Mouse (Mus musculus): ENCODE data around the gene Erbb3.

Gene Erbb3

GRCm38 (mm10) chr10:128614934-128615333, 25.5 kb upstream of the Erbb3 start:
- in situ Hi-C loops (cut with MboI; ENCODE audit: low pct_unique_long_range_greater_than_20kb in 1 of 2, low sequenced_read_pairs in 2 of 2, unreplicated experiment in 1 of 2) = loop anchor here in 1 of 2 experiments (10.0 kb wide), 1 partner anchor 280 kb away; the partner anchor contains the start of gene Gdf11

GRCm38 (mm10) chr10:128613820-128614219, 24.4 kb upstream of the Erbb3 start:
- in situ Hi-C loops (cut with MboI; ENCODE audit: low pct_unique_long_range_greater_than_20kb in 1 of 2, low sequenced_read_pairs in 2 of 2, unreplicated experiment in 1 of 2) = loop anchor here in 1 of 2 experiments (10.0 kb wide), 1 partner anchor 281 kb away; the partner anchor contains the start of gene Gdf11

GRCm38 (mm10) chr10:128613154-128613440, 23.6 kb upstream of the Erbb3 start:
- in situ Hi-C loops (cut with MboI; ENCODE audit: low pct_unique_long_range_greater_than_20kb in 1 of 2, low sequenced_read_pairs in 2 of 2, unreplicated experiment in 1 of 2) = loop anchor here in 1 of 2 experiments (10.0 kb wide), 1 partner anchor 282 kb away; the partner anchor contains the start of gene Gdf11

GRCm38 (mm10) chr10:128612433-128613153, 23.1 kb upstream of the Erbb3 start:
- in situ Hi-C loops (cut with MboI; ENCODE audit: low pct_unique_long_range_greater_than_20kb in 1 of 2, low sequenced_read_pairs in 2 of 2, unreplicated experiment in 1 of 2) = loop anchor here in 1 of 2 experiments (10.0 kb wide), 1 partner anchor 282 kb away; the partner anchor contains the start of gene Gdf11

GRCm38 (mm10) chr10:128606483-128606882, 17.0 kb upstream of the Erbb3 start:
- in situ Hi-C loops (cut with MboI; ENCODE audit: low pct_unique_long_range_greater_than_20kb in 1 of 2, low sequenced_read_pairs in 2 of 2, unreplicated experiment in 1 of 2) = no loop called here

GRCm38 (mm10) chr10:128602470-128603128, 13.1 kb upstream of the Erbb3 start:
- in situ Hi-C loops (cut with MboI; ENCODE audit: low pct_unique_long_range_greater_than_20kb in 1 of 2, low sequenced_read_pairs in 2 of 2, unreplicated experiment in 1 of 2) = no loop called here

GRCm38 (mm10) chr10:128601499-128601898, 12.0 kb upstream of the Erbb3 start:
- in situ Hi-C loops (cut with MboI; ENCODE audit: low pct_unique_long_range_greater_than_20kb in 1 of 2, low sequenced_read_pairs in 2 of 2, unreplicated experiment in 1 of 2) = no loop called here

- in situ Hi-C loops (cut with MboI; ENCODE audit: low pct_unique_long_range_greater_than_20kb in 1 of 2, low sequenced_read_pairs in 2 of 2, unreplicated experiment in 1 of 2) = no loop called here
These were observed 9.0 kb upstream of the Erbb3 start for GRCm38 (mm10) chr10:128598476-128598875.

- in situ Hi-C loops (cut with MboI; ENCODE audit: low pct_unique_long_range_greater_than_20kb in 1 of 2, low sequenced_read_pairs in 2 of 2, unreplicated experiment in 1 of 2) = no loop called here
These were observed 3.3 kb upstream of the Erbb3 start for GRCm38 (mm10) chr10:128592797-128593196.

GRCm38 (mm10) chr10:128591436-128591835, 2.0 kb upstream of the Erbb3 start:
- in situ Hi-C loops (cut with MboI; ENCODE audit: low pct_unique_long_range_greater_than_20kb in 1 of 2, low sequenced_read_pairs in 2 of 2, unreplicated experiment in 1 of 2) = no loop called here

GRCm38 (mm10) chr10:128590193-128590690, 790 bp upstream of the Erbb3 start:
- in situ Hi-C loops (cut with MboI; ENCODE audit: low pct_unique_long_range_greater_than_20kb in 1 of 2, low sequenced_read_pairs in 2 of 2, unreplicated experiment in 1 of 2) = no loop called here

- in situ Hi-C loops (cut with MboI; ENCODE audit: low pct_unique_long_range_greater_than_20kb in 1 of 2, low sequenced_read_pairs in 2 of 2, unreplicated experiment in 1 of 2) = no loop called here
These were observed 533 bp downstream of the Erbb3 start for GRCm38 (mm10) chr10:128588775-128589463.

- in situ Hi-C loops (cut with MboI; ENCODE audit: low pct_unique_long_range_greater_than_20kb in 1 of 2, low sequenced_read_pairs in 2 of 2, unreplicated experiment in 1 of 2) = no loop called here
These were observed 1.3 kb downstream of the Erbb3 start for GRCm38 (mm10) chr10:128588136-128588535.

GRCm38 (mm10) chr10:128587697-128588096, 1.8 kb downstream of the Erbb3 start:
- in situ Hi-C loops (cut with MboI; ENCODE audit: low pct_unique_long_range_greater_than_20kb in 1 of 2, low sequenced_read_pairs in 2 of 2, unreplicated experiment in 1 of 2) = no loop called here

- in situ Hi-C loops (cut with MboI; ENCODE audit: low pct_unique_long_range_greater_than_20kb in 1 of 2, low sequenced_read_pairs in 2 of 2, unreplicated experiment in 1 of 2) = no loop called here
These were observed 2.3 kb downstream of the Erbb3 start for GRCm38 (mm10) chr10:128587120-128587519.

GRCm38 (mm10) chr10:128586546-128586945, 2.9 kb downstream of the Erbb3 start:
- in situ Hi-C loops (cut with MboI; ENCODE audit: low pct_unique_long_range_greater_than_20kb in 1 of 2, low sequenced_read_pairs in 2 of 2, unreplicated experiment in 1 of 2) = no loop called here

GRCm38 (mm10) chr10:128584386-128584785, 5.1 kb downstream of the Erbb3 start:
- in situ Hi-C loops (cut with MboI; ENCODE audit: low pct_unique_long_range_greater_than_20kb in 1 of 2, low sequenced_read_pairs in 2 of 2, unreplicated experiment in 1 of 2) = no loop called here

GRCm38 (mm10) chr10:128583644-128584043, 5.8 kb downstream of the Erbb3 start:
- in situ Hi-C loops (cut with MboI; ENCODE audit: low pct_unique_long_range_greater_than_20kb in 1 of 2, low sequenced_read_pairs in 2 of 2, unreplicated experiment in 1 of 2) = no loop called here

- in situ Hi-C loops (cut with MboI; ENCODE audit: low pct_unique_long_range_greater_than_20kb in 1 of 2, low sequenced_read_pairs in 2 of 2, unreplicated experiment in 1 of 2) = no loop called here
These were observed 9.7 kb downstream of the Erbb3 start for GRCm38 (mm10) chr10:128579731-128580130.

All from mouse embryonic stem cell (cell line).